Mouse (Mus musculus) c-Kit-positive CD71-positive TER-119-positive erythroid progenitor cells, embryonic 14.5 days (primary cell): ENCODE results near the gene March10.
A peak's percentile ranks its signal among the peaks of the same experiment; 100 is the strongest.

ENCODE experiments used
- DNase-seq: peaks from one replicate; pipeline ENCODE4 v3.0.0-alpha.2; 2013; ENCODE audit warnings: low spot score

The March10 gene

GRCm38 (mm10) chr11:105352954-105353890 is 103.3 kb downstream of the March10 start:
- no peak for DNase-seq

GRCm38 (mm10) chr11:105352152-105352551 is 104.4 kb downstream of the March10 start:
- no peak for DNase-seq

- DNase-seq = no peak
These were observed 105.9 kb downstream of the March10 start for GRCm38 (mm10) chr11:105350643-105351042.

DNA sequence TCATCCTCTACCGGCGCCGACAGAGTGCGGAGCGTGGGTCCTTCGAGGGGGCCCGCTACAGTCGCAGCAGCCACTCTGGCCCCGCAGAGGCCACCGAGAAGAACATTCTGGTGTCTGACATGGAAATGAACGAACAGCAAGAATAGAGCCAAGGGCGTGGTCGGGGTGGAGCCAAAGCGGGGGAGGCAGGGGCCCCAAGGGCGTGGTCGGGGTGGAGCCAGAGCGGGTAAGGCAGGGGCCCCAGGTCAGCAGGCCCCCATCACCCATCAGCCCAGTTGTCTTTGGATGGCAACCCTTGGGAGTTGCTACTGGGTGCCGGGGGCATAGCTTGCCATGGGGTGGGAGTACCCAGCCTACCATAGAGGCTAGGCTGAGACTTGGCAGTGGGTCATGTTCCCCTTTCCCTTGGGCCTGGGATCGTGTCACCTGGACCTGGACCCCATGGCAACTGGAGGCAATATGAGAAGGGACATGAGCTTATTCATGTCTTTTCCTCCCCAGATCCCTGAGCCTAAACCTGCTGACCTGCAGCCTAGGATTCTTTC is 106.7 kb downstream of the March10 start:
- no peak for DNase-seq

GRCm38 (mm10) chr11:105348495-105348982 is 108.0 kb downstream of the March10 start:
- no peak for DNase-seq

DNA sequence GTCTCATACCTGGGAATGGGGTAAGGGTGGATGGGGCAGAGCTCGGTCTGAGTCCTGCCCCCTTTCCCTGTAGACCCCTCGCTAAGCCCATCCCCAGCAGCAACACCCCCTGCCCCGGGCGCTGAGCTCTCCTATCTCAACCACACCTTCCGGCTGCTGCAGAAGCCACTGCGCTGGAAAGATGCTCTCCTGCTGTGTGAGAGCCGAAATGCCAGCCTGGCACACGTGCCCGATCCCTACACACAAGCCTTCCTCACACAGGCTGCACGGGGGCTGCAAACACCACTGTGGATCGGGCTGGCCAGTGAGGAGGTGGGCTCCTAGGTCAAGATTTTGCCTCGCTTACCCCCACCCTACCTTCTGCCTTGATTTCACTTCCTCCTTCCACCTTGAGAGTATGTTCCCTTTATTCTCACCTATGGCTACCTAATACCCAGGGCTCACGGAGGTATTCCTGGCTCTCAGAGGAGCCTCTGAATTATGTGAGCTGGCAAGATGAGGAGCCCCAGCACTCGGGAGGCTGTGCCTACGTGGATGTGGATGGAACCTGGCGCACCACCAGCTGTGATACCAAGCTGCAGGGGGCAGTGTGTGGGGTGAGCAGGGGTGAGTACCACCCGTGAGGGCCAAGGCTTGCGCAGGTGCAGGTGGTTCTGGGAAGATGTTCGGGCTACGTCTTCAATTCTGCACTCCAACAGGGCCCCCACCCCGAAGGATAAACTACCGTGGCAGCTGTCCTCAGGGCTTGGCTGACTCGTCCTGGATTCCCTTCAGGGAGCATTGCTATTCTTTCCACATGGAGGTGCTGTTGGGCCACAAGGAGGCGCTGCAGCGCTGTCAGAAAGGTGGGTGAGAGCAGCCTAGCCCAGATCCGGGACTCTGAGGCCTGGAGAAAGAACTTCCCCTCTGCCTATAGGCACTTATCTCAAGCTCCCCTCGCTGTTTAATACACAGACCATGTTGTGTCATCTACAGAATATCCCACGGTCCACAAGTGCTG is 109.1 kb downstream of the March10 start:
- DNase-seq = peak; percentile 74

- DNase-seq = no peak
These were observed 111.3 kb downstream of the March10 start for GRCm38 (mm10) chr11:105345284-105345683.

DNA sequence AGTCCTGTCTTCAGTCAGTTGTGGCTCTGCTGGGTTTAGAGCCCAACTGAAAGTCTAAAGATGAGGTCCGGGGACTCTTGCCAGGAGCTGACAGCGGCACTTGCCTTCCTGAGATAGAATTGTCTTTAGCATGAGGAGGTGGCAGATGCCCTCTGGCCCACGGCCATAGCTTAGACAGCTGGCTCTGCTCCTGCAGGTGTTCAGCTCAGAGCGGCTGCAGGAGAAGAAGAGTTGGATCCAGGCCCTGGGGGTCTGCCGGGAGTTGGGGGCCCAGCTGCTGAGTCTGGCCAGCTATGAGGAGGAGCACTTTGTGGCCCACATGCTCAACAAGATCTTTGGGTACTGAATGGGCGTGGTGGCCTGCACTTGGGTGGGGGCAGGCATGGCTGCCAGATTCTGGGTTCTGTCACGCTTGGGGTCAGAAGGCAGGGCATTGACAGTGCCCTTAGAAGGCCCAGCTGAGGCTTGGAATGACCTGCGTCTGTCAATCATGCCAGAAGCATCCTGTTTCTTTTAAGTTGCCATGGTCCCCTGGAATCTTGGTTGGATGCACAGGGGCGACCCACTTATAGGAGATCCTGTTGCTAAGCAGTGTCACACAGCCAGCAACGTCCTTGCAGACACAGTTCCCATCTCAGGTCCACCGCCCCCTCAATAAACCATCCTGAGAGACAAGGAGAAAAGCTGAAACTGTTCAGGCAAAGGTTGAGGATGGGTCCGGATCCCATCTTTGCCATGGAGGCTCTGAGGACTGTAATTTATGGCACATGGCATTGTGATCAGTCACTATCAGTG is 117.7 kb downstream of the March10 start:
- DNase-seq = no peak

DNA sequence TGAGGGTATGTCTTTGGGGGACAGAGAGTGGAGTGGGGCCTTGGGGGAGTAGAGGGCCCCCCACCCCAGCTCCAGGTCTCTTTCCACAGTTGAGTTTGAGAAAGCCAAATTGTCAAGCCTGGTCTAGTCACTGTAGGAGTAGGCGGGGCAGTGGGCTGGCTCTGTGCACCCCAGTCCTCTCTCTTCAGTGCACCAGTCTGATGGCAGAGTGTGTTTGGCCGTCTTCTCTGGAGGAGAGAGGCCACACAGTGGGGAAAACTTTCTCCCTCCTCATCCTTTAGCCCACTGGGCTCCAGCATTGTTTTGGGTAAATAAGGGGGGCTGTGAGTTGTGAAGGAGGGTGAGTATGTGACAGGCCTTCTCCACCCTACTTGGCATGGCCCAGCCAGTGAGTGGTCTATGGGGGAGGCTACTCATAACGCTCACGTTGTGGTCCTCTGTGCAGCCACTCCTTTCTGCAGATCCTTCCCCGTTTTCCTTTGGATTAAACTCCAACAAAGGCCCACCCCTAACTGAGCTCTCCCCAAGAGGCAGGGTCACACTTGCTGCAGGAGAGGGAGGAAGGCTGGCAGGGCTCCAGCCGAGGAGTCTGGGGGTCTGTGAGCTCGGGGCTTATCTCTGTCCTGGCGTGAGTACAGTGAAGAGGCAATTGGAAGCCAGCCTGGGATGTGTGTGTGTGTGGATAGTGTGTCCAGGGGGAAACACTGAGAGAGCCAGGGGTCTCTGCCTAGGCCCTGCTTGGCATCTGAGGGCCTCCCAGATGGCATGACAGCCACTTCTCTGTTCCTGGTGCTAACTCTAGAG is 122.5 kb downstream of the March10 start:
- no peak for DNase-seq

- DNase-seq = no peak
These were observed 124.1 kb downstream of the March10 start for GRCm38 (mm10) chr11:105332468-105332867.

DNA sequence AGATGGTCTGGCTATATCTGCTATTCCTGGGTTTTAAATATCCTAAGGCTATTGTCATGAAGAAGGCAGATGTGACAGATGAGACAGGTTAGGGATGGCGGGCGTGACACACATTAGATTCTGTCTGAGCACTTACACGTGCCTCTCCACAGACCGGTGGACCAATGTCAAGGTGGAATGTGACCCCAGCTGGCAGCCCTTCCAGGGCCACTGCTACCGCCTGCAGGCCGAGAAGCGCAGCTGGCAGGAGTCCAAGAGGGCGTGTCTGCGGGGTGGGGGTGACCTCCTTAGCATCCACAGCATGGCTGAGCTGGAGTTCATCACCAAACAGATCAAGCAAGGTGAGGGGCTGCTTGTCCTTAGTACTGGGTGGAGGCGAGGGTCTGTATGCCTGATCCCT is 124.8 kb downstream of the March10 start:
- no peak for DNase-seq

DNA sequence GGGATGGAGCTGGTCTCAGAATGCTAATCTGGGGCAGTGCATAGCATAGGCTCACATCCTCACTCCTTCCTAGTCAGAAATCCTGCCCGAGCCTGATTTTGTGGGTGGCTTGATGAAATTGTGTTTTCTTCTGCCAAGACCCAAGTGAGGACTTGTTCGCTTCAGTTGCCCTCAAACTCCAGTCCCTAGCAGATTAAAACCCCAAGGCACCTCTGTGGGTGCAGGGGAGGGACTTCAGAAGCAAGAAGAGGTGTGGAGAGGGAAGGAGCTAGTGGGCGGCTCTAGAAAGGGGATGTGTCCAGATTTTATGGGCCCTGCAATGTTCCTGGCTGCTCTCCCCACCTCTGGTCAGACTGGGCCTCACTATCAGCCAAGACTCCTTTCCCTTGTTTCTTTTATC is 125.4 kb downstream of the March10 start:
- no peak for DNase-seq

GRCm38 (mm10) chr11:105329962-105330361 is 126.6 kb downstream of the March10 start:
- no peak for DNase-seq

DNA sequence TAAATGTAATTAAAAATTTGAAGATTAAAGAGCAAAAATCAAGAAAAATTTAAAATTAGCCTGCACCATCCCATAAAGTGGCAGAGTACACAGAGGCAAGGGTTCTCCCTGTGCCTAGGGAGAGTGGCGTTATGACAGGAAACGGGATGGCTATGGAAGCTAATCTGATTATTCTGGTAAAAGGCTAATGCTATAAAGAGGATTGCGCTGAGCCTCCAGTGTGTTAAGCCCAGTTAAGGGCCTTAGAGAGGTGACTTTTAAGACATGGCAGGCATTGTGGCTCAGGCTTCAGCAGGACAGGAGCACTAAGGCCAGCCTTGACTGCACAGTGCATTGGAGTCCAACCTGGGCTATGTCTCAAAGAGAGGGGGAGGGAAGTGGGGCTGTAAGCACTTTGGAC is 129.4 kb downstream of the March10 start:
- no peak for DNase-seq

DNA sequence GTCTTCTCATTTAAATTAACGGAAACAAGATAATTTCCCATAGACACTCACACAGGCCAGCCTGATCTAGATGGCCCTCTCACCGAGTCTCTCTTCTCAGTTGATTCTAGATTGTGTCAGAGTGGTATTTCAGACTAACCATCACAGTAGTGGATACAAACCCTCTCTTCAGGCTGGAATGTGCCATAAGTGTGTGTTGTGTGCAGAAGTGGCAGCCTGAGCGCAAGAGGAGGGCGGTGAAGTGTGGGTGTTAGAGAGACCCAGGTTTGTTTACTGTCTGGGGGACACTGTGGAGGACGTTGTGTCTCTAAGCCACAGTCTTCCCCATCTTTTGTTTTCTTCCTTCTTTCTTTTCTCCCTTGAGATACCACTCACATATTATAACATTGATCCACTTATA is 133.0 kb downstream of the March10 start:
- DNase-seq = no peak

GRCm38 (mm10) chr11:105321090-105321489 is 135.4 kb downstream of the March10 start:
- no peak for DNase-seq

GRCm38 (mm10) chr11:105317769-105318168 is 138.8 kb downstream of the March10 start:
- DNase-seq = no peak

DNA sequence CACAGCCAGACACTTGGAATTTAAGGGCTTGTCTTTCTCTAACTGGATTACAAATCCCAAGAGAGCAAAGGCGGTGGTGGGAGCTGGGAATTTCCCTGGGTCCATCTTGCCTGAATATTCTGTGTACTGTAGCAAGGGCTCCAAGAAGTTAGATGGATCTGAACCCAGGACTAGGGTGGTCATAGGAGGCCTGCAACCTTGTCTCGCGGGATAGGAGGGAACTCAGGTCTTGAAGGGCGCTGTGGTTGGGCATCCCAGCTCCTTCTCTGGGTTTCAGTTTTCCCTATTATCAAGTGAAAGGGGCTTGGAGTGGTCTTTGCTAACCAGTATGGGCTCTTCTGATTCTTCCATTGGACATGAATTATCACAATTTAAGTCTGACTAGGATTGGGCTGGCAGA is 140.4 kb downstream of the March10 start:
- DNase-seq = no peak

GRCm38 (mm10) chr11:105315296-105315695 is 141.2 kb downstream of the March10 start:
- no peak for DNase-seq

DNA sequence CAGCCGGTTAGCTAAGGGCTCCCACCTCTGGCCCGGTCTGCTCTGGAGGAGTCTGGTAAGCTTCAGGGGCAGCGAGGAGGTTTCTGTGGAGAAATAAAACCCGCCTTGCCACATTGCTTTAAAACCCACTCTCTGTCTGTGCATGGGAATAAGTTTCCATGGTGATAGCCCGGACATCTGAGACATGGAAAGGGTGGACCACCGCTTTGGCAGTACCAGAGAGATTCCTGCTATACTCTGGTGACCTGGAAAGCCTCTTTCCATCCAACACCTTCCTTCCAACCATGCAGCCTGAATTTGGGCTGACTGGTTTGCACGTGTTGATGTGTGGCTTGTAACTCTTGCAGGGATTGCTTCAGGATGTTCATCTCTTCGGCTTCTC is 142.9 kb downstream of the March10 start:
- no peak for DNase-seq
